Mouse (Mus musculus): ENCODE data around the gene Ehd4. TPM values are rescaled to one million over a fixed set of nuclear protein-coding genes. Genes with fewer than 3 reads are reported as not detected.

The Ehd4 gene
- polyA plus RNA-seq, 1 experiment, result 19.5 TPM

GRCm38 (mm10) chr2:120055923-120056322 is 98.5 kb downstream of the Ehd4 start:
- TF ChIP-seq POLR2A (IDR thresholded peaks at IDR 0.05; ENCODE audit: low read depth, low read length) (no peak), CTCF (IDR thresholded peaks at IDR 0.05; ENCODE audit: borderline replicate concordance, insufficient read depth, low read length) (no peak)
- H3K27ac ChIP-seq (ENCODE audit: insufficient read depth, low read length), result no peak overlapping the region
- no peak overlapping the region for H3K4me3 ChIP-seq (ENCODE audit: insufficient read depth, low read length)
- H3K4me1 ChIP-seq (ENCODE audit: control insufficient read depth, insufficient read depth, low read length), result no peaks in the 10 kb centered on the region

GRCm38 (mm10) chr2:120054771-120055552 is 99.4 kb downstream of the Ehd4 start:
- H3K4me3 ChIP-seq (ENCODE audit: insufficient read depth, low read length), result no peak overlapping the region
- no peaks in the 10 kb centered on the region for H3K4me1 ChIP-seq (ENCODE audit: control insufficient read depth, insufficient read depth, low read length)
- no peak overlapping the region for H3K27ac ChIP-seq (ENCODE audit: insufficient read depth, low read length)
- no peak for TF ChIP-seq CTCF (IDR thresholded peaks at IDR 0.05; ENCODE audit: borderline replicate concordance, insufficient read depth, low read length)

DNA sequence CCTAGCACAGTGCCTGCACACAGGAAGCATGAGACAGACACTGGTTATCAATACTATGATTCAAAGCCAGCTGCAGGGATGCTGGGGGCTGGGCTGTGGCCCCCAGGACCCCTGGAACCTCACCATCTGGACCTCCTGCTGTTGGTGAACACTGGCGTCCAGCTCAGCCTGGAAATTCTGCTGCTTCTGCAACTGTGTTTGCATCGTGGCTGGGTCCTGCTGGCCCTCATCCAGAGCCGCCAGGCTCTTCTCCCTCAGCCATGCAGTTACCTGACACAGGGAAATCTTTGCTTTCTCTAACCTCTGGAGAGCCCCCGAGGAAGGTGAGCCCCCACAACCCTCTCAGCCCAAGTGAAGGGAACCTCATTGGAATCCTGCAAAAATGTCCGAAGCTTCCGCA is 103.0 kb downstream of the Ehd4 start:
- no peak for TF ChIP-seq POLR2A (IDR thresholded peaks at IDR 0.05; ENCODE audit: low read depth, low read length)
- H3K4me3 ChIP-seq (ENCODE audit: insufficient read depth, low read length), result no peak overlapping the region
- no peak overlapping the region for H3K27ac ChIP-seq (ENCODE audit: insufficient read depth, low read length)
- no peaks in the 10 kb centered on the region for H3K4me1 ChIP-seq (ENCODE audit: control insufficient read depth, insufficient read depth, low read length)

GRCm38 (mm10) chr2:120049632-120050274 is 104.7 kb downstream of the Ehd4 start:
- Histone ChIP-seq H3K4me3 (ENCODE audit: insufficient read depth, low read length) (no peak overlapping the region), H3K4me1 (ENCODE audit: control insufficient read depth, insufficient read depth, low read length) (no peaks in the 10 kb centered on the region), H3K27ac (ENCODE audit: insufficient read depth, low read length) (no peak overlapping the region)
- peak; percentile 87 for TF ChIP-seq CTCF (IDR thresholded peaks at IDR 0.05; ENCODE audit: borderline replicate concordance, insufficient read depth, low read length)
- TF ChIP-seq POLR2A (IDR thresholded peaks at IDR 0.05; ENCODE audit: low read depth, low read length), result no peak

GRCm38 (mm10) chr2:120048173-120048572 is 106.2 kb downstream of the Ehd4 start:
- no peak overlapping the region for H3K27ac ChIP-seq (ENCODE audit: insufficient read depth, low read length)
- TF ChIP-seq POLR2A (IDR thresholded peaks at IDR 0.05; ENCODE audit: low read depth, low read length) (no peak), CTCF (IDR thresholded peaks at IDR 0.05; ENCODE audit: borderline replicate concordance, insufficient read depth, low read length) (no peak)
- no peak overlapping the region for H3K4me3 ChIP-seq (ENCODE audit: insufficient read depth, low read length)
- H3K4me1 ChIP-seq (ENCODE audit: control insufficient read depth, insufficient read depth, low read length), result no peaks in the 10 kb centered on the region

DNA sequence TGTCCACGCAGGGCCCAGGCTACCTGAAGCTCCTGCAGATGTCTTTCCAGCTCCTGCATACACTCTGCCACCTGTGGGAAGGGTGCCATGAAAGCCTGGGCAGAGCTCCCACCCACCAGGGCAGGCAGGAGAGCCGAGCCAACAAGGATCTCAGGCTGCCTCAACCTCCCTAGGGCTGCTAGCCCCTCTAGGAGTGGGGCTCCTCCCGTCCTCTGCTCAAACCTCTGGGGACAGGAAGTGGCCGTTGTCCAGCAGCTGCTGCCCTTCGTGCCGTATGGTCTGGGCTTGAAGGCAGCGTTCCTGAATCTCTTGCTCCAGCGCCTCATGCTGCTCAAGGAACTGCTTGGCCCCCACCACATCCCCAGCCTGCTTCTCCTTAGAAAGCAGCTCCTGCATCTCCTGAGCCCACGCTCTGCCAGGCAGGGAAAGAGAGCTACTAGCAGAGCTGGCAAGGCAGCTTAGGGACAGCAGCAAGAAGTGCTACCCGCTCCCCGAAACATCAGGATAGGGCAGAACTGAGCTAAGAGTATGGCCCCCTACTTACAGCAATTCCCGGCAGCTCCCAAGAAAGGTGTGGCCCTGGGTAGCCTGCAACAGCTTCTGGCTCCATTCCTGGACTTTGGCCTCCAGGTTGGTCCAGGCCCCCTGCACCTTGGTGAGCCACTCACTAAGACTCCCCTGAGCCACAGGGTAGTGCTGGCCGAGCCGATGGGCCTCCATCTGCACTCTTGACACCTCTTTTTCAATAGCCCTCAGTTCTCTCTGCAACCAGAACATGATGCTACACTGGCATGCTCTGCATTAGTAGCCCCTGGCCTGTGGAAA is 107.7 kb downstream of the Ehd4 start:
- H3K4me3 ChIP-seq (ENCODE audit: insufficient read depth, low read length), result no peak overlapping the region
- no peak overlapping the region for H3K27ac ChIP-seq (ENCODE audit: insufficient read depth, low read length)
- TF ChIP-seq CTCF (IDR thresholded peaks at IDR 0.05; ENCODE audit: borderline replicate concordance, insufficient read depth, low read length) (no peak), POLR2A (IDR thresholded peaks at IDR 0.05; ENCODE audit: low read depth, low read length) (no peak)
- no peaks in the 10 kb centered on the region for H3K4me1 ChIP-seq (ENCODE audit: control insufficient read depth, insufficient read depth, low read length)

DNA sequence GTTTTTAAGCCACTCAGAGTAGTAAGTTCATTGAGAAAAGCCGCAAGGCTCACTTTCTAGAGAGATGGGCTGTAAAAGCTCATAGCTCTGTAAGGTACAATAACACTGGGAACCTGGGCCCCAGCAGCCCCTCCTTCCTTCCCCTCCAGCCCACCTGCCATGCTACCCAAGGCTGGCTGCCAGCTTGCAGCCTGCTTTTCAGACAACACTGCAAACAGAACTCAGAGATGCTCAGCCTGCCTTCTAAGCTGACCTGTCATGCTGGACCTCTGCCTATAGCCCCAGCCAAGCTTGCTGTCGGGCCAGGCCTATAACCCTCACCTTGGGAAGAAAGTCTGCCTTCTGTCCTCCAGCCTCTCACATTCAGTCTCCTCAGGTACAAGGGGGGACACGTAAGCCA is 109.7 kb downstream of the Ehd4 start:
- TF ChIP-seq CTCF (IDR thresholded peaks at IDR 0.05; ENCODE audit: borderline replicate concordance, insufficient read depth, low read length), result no peak
- TF ChIP-seq POLR2A (IDR thresholded peaks at IDR 0.05; ENCODE audit: low read depth, low read length), result no peak
- Histone ChIP-seq H3K4me1 (ENCODE audit: control insufficient read depth, insufficient read depth, low read length) (no peaks in the 10 kb centered on the region), H3K4me3 (ENCODE audit: insufficient read depth, low read length) (no peak overlapping the region), H3K27ac (ENCODE audit: insufficient read depth, low read length) (no peak overlapping the region)

- Histone ChIP-seq H3K27ac (ENCODE audit: insufficient read depth, low read length) (no peak overlapping the region), H3K4me1 (ENCODE audit: control insufficient read depth, insufficient read depth, low read length) (no peaks in the 10 kb centered on the region), H3K4me3 (ENCODE audit: insufficient read depth, low read length) (no peak overlapping the region)
- TF ChIP-seq POLR2A (IDR thresholded peaks at IDR 0.05; ENCODE audit: low read depth, low read length), result peak; percentile 65
- no peak for TF ChIP-seq CTCF (IDR thresholded peaks at IDR 0.05; ENCODE audit: borderline replicate concordance, insufficient read depth, low read length)
These were observed 110.3 kb downstream of the Ehd4 start for GRCm38 (mm10) chr2:120044101-120044603.

DNA sequence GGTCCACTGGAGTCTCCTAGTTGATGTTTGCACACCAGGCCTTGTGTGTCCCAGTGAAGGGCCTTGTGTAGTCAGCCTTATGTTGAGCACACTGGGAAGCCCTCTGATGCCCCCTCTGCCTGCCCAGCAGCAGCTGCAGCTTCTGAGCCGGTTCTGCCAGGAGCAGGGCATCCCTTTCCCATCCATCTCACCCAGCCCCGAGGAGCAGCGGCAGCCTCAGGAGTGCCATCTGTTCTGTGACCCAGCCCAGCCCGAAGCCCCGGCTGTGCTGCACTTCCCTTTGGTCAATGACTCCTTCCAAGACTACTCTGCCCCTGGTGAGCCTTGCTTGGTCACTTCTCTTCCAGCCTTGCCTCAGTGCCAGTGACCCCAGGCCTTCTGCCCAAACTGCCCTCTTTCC is 113.4 kb downstream of the Ehd4 start:
- H3K27ac ChIP-seq (ENCODE audit: insufficient read depth, low read length), result no peak overlapping the region
- no peaks in the 10 kb centered on the region for H3K4me1 ChIP-seq (ENCODE audit: control insufficient read depth, insufficient read depth, low read length)
- H3K4me3 ChIP-seq (ENCODE audit: insufficient read depth, low read length), result no peak overlapping the region
- TF ChIP-seq POLR2A (IDR thresholded peaks at IDR 0.05; ENCODE audit: low read depth, low read length) (no peak), CTCF (IDR thresholded peaks at IDR 0.05; ENCODE audit: borderline replicate concordance, insufficient read depth, low read length) (no peak)

Other genes starting within 250 kb of the Ehd4 start
- gene Mapkbp1, start 181.9 kb downstream of the Ehd4 start, polyA plus RNA-seq (2011; ENCODE audit: insufficient read length, low read depth, missing spikeins), result 14.6 and 16.2 TPM in 2 replicates
- gene Jmjd7, start 127.1 kb downstream of the Ehd4 start, polyA plus RNA-seq (2011; ENCODE audit: insufficient read length, low read depth, missing spikeins), result 4.4 and 6.3 TPM in 2 replicates
- gene Gm28042, start 127.1 kb downstream of the Ehd4 start, polyA plus RNA-seq (2011; ENCODE audit: insufficient read length, low read depth, missing spikeins), result 0.53 and 3.4 TPM in 2 replicates
- gene Pla2g4b, start 121.2 kb downstream of the Ehd4 start, polyA plus RNA-seq (2011; ENCODE audit: insufficient read length, low read depth, missing spikeins), result 1.9 and 3.7 TPM in 2 replicates
- gene Pla2g4e, start 90.7 kb upstream of the Ehd4 start, polyA plus RNA-seq (2011; ENCODE audit: insufficient read length, low read depth, missing spikeins), result not detected in 2 replicates
- not detected in 2 replicates for gene Pla2g4d, start 134.6 kb upstream of the Ehd4 start, polyA plus RNA-seq (2011; ENCODE audit: insufficient read length, low read depth, missing spikeins)
- gene Pla2g4f, start 159.6 kb upstream of the Ehd4 start, polyA plus RNA-seq (2011; ENCODE audit: insufficient read length, low read depth, missing spikeins), result not detected in 2 replicates
- 24.9 and 27.7 TPM in 2 replicates for gene Vps39, start 198.5 kb upstream of the Ehd4 start, polyA plus RNA-seq (2011; ENCODE audit: insufficient read length, low read depth, missing spikeins)
- 7.3 and 11.1 TPM in 2 replicates for gene Ganc, start 249.3 kb upstream of the Ehd4 start, polyA plus RNA-seq (2011; ENCODE audit: insufficient read length, low read depth, missing spikeins)
- gene Tmem87a, start 249.5 kb upstream of the Ehd4 start, polyA plus RNA-seq (2011; ENCODE audit: insufficient read length, low read depth, missing spikeins), result 28.2 and 36.4 TPM in 2 replicates

Measured in embryonic fibroblast, embryonic 13.5 days (primary cell).